Mouse (Mus musculus) CH12.LX (cell line): Measurements from ENCODE around the gene Cnnm3.

Source experiments
- CTCF ChIP-seq, 2 experiments: IDR thresholded peaks in 1 of 2; conservative IDR thresholded peaks in 1 of 2; 2 replicates each; pipeline ENCODE4 v1.5.1; 2011 to 2012; ENCODE audit warnings: low read depth in 2 of 2, low read length in 2 of 2, improper control_type of control experiment in 1 of 2, inconsistent platforms in 1 of 2, mild to moderate bottlenecking in 1 of 2, moderate library complexity in 1 of 2
- EP300 ChIP-seq: IDR thresholded peaks from 2 replicates; pipeline ENCODE4 v1.6.1; 2011; ENCODE audit warnings: low read length, improper control_type of control experiment
- PAX5 ChIP-seq: IDR thresholded peaks from 2 replicates; pipeline ENCODE4 v1.6.1; 2012; ENCODE audit warnings: low read length, inconsistent platforms, mixed read lengths

DNA sequence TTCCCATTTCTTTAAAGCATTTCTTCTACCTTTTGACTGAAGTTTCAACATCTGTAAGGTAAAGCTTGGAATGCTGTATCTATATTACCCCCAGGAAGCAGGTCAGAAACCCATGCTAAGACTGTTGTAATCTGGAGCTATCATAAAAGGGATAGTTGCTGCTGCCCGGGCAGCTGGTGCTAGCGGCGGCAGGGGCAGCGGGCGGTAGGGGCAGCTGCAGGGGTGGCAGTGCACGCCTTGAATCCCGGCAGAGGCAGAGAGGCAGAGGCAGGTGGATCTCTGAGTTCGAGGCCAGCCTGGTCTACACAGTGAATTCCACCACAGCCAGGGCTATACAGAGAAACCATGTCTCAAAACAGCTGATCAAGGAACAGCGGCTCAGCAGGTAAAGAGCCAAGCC, 31.3 kb downstream of the Cnnm3 start:
- TF ChIP-seq EP300 (no peak), CTCF (conservative IDR thresholded peaks at IDR 0.05 in 1 of 2, IDR thresholded peaks at IDR 0.05 in 1 of 2; ENCODE audit: low read depth in 2 of 2, low read length in 2 of 2) (no peak), PAX5 (no peak)
